8 mouse cellular contexts compared by ENCODE assay signal in the genomic region with DNA sequence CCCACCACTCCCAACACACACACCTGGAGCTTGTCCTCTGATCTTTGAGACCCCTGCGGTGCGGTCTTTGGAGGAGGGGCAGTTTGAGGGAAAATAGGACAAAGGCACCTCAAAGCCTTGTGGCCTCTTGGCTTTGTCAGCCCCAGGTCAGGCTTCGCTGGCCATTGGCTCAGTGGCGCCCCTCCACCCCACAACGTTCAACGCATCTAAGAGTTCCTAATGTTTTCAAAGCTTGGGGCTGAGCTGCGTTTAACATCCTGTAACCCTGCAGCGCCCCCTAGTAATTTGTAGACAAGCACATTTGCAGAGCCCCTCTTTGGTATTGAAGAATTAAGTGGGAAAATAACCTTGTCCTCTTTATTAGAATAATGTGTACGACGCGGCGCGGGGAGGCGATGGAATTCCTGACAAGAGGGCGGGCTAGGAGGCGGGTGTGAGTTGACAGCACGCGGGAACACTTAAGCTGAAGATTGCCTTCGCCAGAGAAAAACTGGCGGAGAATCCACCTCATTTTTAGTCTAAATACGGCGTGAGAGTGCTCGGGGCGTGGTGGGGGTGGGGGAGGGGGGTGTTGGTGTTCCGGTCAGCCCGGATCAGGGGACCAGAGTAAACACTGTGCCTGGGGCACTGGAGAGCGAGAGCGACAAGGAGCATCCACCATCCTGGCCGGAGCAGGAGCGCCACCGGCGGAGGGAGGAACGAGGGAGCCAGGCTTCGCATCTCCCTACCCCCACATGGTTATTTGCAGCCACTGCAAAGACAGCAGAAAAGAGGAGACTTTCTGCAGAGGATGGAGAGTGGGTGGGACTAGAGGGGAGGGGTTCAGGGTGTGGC. TPM values are rescaled to one million over a fixed set of nuclear protein-coding genes. Genes with fewer than 3 reads are reported as not detected.
DNase-seq lines count a peak whose midpoint lies in the region.

No protein-coding gene starts in this region.

- H3K36me3 ChIP-seq in megakaryocyte, embryonic 14.5 days (replicated peaks; ENCODE audit: low read length), result no peaks in the 10 kb centered on the region

- H3K4me3 ChIP-seq in megakaryocyte, embryonic 14.5 days (replicated peaks), result peak overlapping the region; percentile 88

- peak; percentile 49 for DNase-seq in T-cell, adult 2 months (ENCODE audit: low spot score)
- DNase-seq in cerebellum, postnatal 4 days (ENCODE audit: low spot score in 2 of 2), result peak; percentile 47 to 74
- peak; percentile 65 for DNase-seq in gastrocnemius, postnatal 10 days
- peak; percentile 83 for DNase-seq in induced T-regulatory cell, adult 2 months (ENCODE audit: low read depth)
- peak; percentile 27 to 74 for DNase-seq in left cerebral cortex, adult 9 months (ENCODE audit: low spot score in 2 of 2)
- peak; percentile 67 for DNase-seq in right cerebral cortex, postnatal 14 days
- no peak for DNase-seq in adipocyte (ENCODE audit: low spot score)

- H3K27me3 ChIP-seq in megakaryocyte, embryonic 14.5 days (replicated peaks), result peaks cover 81% of the 10 kb centered on the region

- peaks cover 57% of the 10 kb centered on the region for H3K4me1 ChIP-seq in megakaryocyte, embryonic 14.5 days

- H3K9me3 ChIP-seq in megakaryocyte, embryonic 14.5 days, result peaks cover 3% of the 10 kb centered on the region; the same call in 1 of the 2 replicates

RNA-seq across cellular contexts. Expression of gene Mymx, which starts 28.2 kb away (rescaled TPM):
- 10 to 100 TPM; 16.1 to 18.7 TPM for total RNA-seq in gastrocnemius, postnatal 10 days (2021)
- not detected in 2 replicates for polyA plus RNA-seq in megakaryocyte, embryonic 14.5 days (2012; ENCODE audit: insufficient read depth, low replicate concordance)

RNA-seq across cellular contexts. Expression of gene Capn11, which starts 29.0 kb away (rescaled TPM):
- under 1 TPM in 1 of 2 experiments, not detected in 1; 0.16 TPM for total RNA-seq in gastrocnemius, postnatal 10 days (2021)
- not detected in 2 replicates for polyA plus RNA-seq in megakaryocyte, embryonic 14.5 days (2012; ENCODE audit: insufficient read depth, low replicate concordance)

RNA-seq across cellular contexts. Expression of gene Slc29a1, which starts 30.7 kb away (rescaled TPM):
- total RNA-seq in gastrocnemius, postnatal 10 days (2021), result 100 to 1,000 TPM in 1 of 2 experiments, 10 to 100 TPM in 1; 97.4 to 114 TPM
- polyA plus RNA-seq in megakaryocyte, embryonic 14.5 days (2012; ENCODE audit: insufficient read depth, low replicate concordance), result 24.7 TPM in 1 of 2 replicates, not detected in the other

RNA-seq across cellular contexts. Expression of gene Mrpl14, which starts 56.0 kb away (rescaled TPM):
- total RNA-seq in gastrocnemius, postnatal 10 days (2021), result 10 to 100 TPM; 82.3 to 83.5 TPM
- polyA plus RNA-seq in megakaryocyte, embryonic 14.5 days (2012; ENCODE audit: insufficient read depth, low replicate concordance), result 106 and 372 TPM in 2 replicates

RNA-seq across cellular contexts. Expression of gene Tmem63b, which starts 56.6 kb away (rescaled TPM):
- total RNA-seq in gastrocnemius, postnatal 10 days (2021), result 10 to 100 TPM; 55.0 to 58.2 TPM
- polyA plus RNA-seq in megakaryocyte, embryonic 14.5 days (2012; ENCODE audit: insufficient read depth, low replicate concordance), result 22.7 and 26.5 TPM in 2 replicates
